Mouse (Mus musculus) heart, embryonic 12.5 days (tissue): ENCODE measurements around the gene Tex261. TPM values are rescaled to one million over a fixed set of nuclear protein-coding genes. Genes with fewer than 3 reads are reported as not detected.
A peak's percentile ranks its signal among the peaks of the same experiment; 100 is the strongest.

Experiments
- ATAC-seq: fragments of 200-750 bp; cut with Nextera tagmentation; 2 replicates; pipeline ENCODE4 v1.8.0; 2017; ENCODE audit warnings: moderate TSS enrichment, moderate library complexity; ENCODE audit not compliant: insufficient number of reproducible peaks, low FRiP score
- H3K27ac ChIP-seq: fragments of 300-500 bp; sonication (generic); 2 replicates; pipeline ENCODE4 v1.5.1; 2016; ENCODE audit warnings: mild to moderate bottlenecking, moderate library complexity; ENCODE audit not compliant: poor library complexity, severe bottlenecking
- H3K27me3 ChIP-seq: fragments of 300-500 bp; sonication (generic); replicated peaks from 2 replicates; pipeline ENCODE4 v1.6.1; 2016; ENCODE audit warnings: mild to moderate bottlenecking, moderate library complexity
- H3K36me3 ChIP-seq: fragments of 300-500 bp; sonication (generic); 2 replicates; pipeline ENCODE4 v1.6.1; 2016; ENCODE audit warnings: mild to moderate bottlenecking, moderate library complexity
- H3K4me1 ChIP-seq: fragments of 300-500 bp; sonication (generic); replicated peaks from 2 replicates; pipeline ENCODE4 v1.6.1; 2016; ENCODE audit warnings: mild to moderate bottlenecking
- H3K4me2 ChIP-seq: fragments of 300-500 bp; sonication (generic); 2 replicates; pipeline ENCODE4 v1.6.1; 2016; ENCODE audit warnings: mild to moderate bottlenecking, moderate library complexity
- H3K4me3 ChIP-seq: fragments of 300-500 bp; sonication (generic); 2 replicates; pipeline ENCODE4 v1.5.1; 2016; ENCODE audit warnings: mild to moderate bottlenecking
- H3K9ac ChIP-seq: fragments of 300-500 bp; sonication (generic); 2 replicates; pipeline ENCODE4 v1.6.1; 2016; ENCODE audit warnings: mild to moderate bottlenecking, moderate library complexity
- H3K9me3 ChIP-seq: fragments of 300-500 bp; sonication (generic); replicated peaks from 2 replicates; pipeline ENCODE4 v1.6.1; 2016; ENCODE audit warnings: mild to moderate bottlenecking, moderate library complexity
- WGBS: fragments of 180-500 bp; shearing (Covaris S2); methylation state at CpG from one replicate; pipeline ENCODE4 v1.1.7; 2016; 5-methylcytosine and 5-hydroxymethylcytosine counted together
- polyA plus RNA-seq: library from polyadenylated mRNA; unstranded; fragments of >200 nt; fragmentation: Nextera tagmentation; extraction: Ambion mirVana; gene quantifications from 2 replicates; pipeline ENCODE4 v1.2.1, GENCODE M21; 2016

Tex261 gene
- polyA plus RNA-seq, 1 experiment from 2014 or later = 76.3 TPM

DNA sequence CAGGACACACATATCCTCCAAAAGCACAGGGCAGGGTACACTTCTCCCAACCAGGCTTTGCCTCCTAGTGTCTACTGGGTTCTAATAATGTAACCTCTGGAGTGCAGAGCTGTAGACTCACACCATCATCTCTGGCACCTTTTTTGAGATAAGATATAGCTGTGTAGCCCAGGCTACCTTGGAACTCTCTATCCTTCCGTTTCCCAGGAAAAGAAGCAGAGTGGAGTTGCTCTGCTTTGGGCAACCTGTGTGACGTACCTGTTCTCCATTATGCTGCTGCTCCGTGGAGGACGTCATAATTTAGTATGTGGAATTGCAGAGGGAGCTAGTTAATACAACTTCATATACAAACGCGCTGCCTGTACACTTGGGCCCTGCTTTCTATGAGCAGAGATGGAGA lies 13.3 kb downstream of the Tex261 start, which contains the start of gene Ankrd53:
Ankrd53 (plus strand) TSS at position 301 of the 400 bp plus-strand sequence.
- Histone ChIP-seq H3K4me1 (peaks cover 23% of the 10 kb centered on the region), H3K9me3 (no peaks in the 10 kb centered on the region), H3K9ac (peak within 1 kb of the TSS; percentile 64), H3K4me2 (peak within 1 kb of the TSS; percentile 82), H3K4me3 (peak within 1 kb of the TSS; percentile 45), H3K27me3 (peaks cover 79% of the 10 kb centered on the region), H3K36me3 (no peaks in the 10 kb centered on the region), H3K27ac (no peak within 1 kb of the TSS)
- ATAC-seq = no peak
- 30% methylated on average over 6 of the region's 6 CpGs for WGBS

GRCm38 (mm10) chr6:83756051-83756450 lies 19.6 kb downstream of the Tex261 start:
- Histone ChIP-seq H3K9ac (no peak overlapping the region), H3K4me3 (no peak overlapping the region), H3K9me3 (no peaks in the 10 kb centered on the region), H3K36me3 (no peaks in the 10 kb centered on the region), H3K27ac (no peak overlapping the region), H3K4me2 (no peak overlapping the region), H3K4me1 (no peaks in the 10 kb centered on the region), H3K27me3 (peaks cover 94% of the 10 kb centered on the region)
- 64% methylated on average over 9 of the region's 9 CpGs for WGBS
- ATAC-seq = no peak

DNA sequence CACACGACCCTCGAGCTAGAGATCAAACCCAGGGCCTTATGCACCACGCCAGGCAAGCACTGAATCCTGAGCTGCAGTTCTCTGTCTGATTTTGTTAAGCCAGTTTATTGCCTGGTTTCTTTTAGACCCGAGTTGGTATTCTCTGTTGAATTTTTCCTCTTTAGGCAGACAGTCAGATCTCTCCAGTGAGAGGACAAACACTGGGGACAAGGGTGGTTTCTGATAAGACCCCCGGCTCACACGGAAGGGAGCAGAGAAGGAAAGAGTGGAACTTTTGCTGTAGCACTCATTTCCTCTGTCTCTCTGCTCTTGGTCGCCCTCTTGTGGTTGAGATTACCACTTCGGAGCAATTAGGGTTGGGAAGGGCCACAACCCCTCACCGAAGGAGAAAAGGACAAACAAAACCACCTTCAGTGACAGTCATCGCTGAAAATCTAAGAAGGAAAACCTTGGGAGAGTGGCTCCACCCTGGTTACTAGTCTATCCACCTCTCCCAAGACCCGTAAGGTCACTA lies 25.4 kb downstream of the Tex261 start:
- WGBS = 9% methylated on average over 11 of the region's 11 CpGs
- no peak overlapping the region for H3K9ac ChIP-seq
- ATAC-seq = 0 out of 2 replicates have a peak, but pooled peaks have one; percentile 53

GRCm38 (mm10) chr6:83749286-83749685 lies 26.3 kb downstream of the Tex261 start:
- H3K4me3 ChIP-seq = no peak overlapping the region
- ATAC-seq = no peak
- no peaks in the 10 kb centered on the region for H3K36me3 ChIP-seq
- H3K4me2 ChIP-seq = no peak overlapping the region
- H3K27me3 ChIP-seq = peaks cover 91% of the 10 kb centered on the region
- H3K27ac ChIP-seq = no peak overlapping the region
- H3K4me1 ChIP-seq = no peaks in the 10 kb centered on the region
- WGBS = 32% methylated on average over 3 of the region's 3 CpGs
- H3K9ac ChIP-seq = no peak overlapping the region
- H3K9me3 ChIP-seq = no peaks in the 10 kb centered on the region

More for the DNA sequence above, 25.4 kb downstream of the Tex261 start:
- Histone ChIP-seq H3K27ac (no peak overlapping the region), H3K4me1 (no peaks in the 10 kb centered on the region), H3K9me3 (no peaks in the 10 kb centered on the region), H3K36me3 (no peaks in the 10 kb centered on the region), H3K27me3 (peaks cover 91% of the 10 kb centered on the region), H3K4me2 (peak overlapping the region; percentile 38), H3K4me3 (no peak overlapping the region)

GRCm38 (mm10) chr6:83745466-83745865 lies 30.1 kb downstream of the Tex261 start:
- H3K9me3 ChIP-seq = peaks cover 4% of the 10 kb centered on the region; the same call in 1 of the 2 replicates
- no peak overlapping the region for H3K4me3 ChIP-seq
- no peak overlapping the region for H3K27ac ChIP-seq
- no peak overlapping the region for H3K4me2 ChIP-seq
- H3K36me3 ChIP-seq = no peaks in the 10 kb centered on the region
- ATAC-seq = no peak
- peaks cover 79% of the 10 kb centered on the region for H3K27me3 ChIP-seq
- H3K4me1 ChIP-seq = no peaks in the 10 kb centered on the region
- 54% methylated on average over 2 of the region's 2 CpGs for WGBS
- H3K9ac ChIP-seq = no peak overlapping the region

DNA sequence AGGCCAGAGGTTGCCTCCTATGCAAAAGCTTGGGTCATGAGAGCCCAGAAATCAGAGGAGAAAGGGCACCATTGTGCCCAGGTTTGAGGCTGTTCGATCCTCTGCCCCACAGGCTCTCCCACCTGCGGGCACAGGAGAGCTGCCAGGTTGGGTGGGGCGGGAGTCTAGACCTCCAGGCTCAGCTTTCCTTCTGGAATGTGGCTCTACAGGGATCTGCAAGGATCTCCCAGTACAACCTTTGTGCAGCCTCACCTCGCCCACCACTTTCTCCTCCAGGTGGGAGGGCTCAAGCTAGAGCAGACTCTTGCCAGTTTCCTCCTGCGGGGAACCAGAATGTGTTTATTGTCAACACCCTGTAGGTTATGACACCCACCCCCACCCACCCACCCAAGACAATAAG lies 31.1 kb downstream of the Tex261 start:
- no peak overlapping the region for H3K9ac ChIP-seq
- H3K4me1 ChIP-seq = no peaks in the 10 kb centered on the region
- no peak overlapping the region for H3K4me2 ChIP-seq
- 59% methylated on average over 5 of the region's 5 CpGs for WGBS
- H3K4me3 ChIP-seq = no peak overlapping the region
- ATAC-seq = no peak
- no peak overlapping the region for H3K27ac ChIP-seq
- H3K27me3 ChIP-seq = peaks cover 80% of the 10 kb centered on the region
- peaks cover 4% of the 10 kb centered on the region for H3K9me3 ChIP-seq
- no peaks in the 10 kb centered on the region for H3K36me3 ChIP-seq

GRCm38 (mm10) chr6:83744126-83744525 lies 31.5 kb downstream of the Tex261 start:
- H3K27me3 ChIP-seq = peaks cover 76% of the 10 kb centered on the region
- H3K36me3 ChIP-seq = no peaks in the 10 kb centered on the region
- WGBS = 71% methylated on average over 5 of the region's 5 CpGs
- peak; percentile 46 for ATAC-seq
- no peak overlapping the region for H3K4me3 ChIP-seq
- H3K27ac ChIP-seq = no peak overlapping the region
- peaks cover 4% of the 10 kb centered on the region for H3K9me3 ChIP-seq
- no peak overlapping the region for H3K9ac ChIP-seq
- H3K4me2 ChIP-seq = no peak overlapping the region
- no peaks in the 10 kb centered on the region for H3K4me1 ChIP-seq

DNA sequence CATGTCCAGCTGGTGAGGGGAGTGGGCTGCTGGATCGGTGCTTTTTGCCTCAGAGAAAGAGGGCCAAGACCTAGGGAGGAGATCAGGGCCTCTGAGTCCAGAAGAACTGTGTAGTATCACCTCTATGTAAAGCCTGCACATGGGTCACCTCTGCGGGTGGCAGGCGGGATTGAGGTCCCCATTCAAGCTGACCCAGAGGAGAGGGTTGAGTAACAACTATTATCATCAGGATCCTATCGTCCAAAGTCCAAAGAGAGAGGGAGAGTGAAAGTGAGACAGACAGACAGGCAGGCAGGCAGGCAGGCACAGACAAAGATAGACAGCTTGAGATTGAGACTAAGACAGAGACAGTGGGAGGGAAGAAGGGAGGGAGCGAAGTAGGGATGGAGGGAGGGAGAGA lies 32.4 kb downstream of the Tex261 start:
- ATAC-seq = no peak
- Histone ChIP-seq H3K4me3 (no peak overlapping the region), H3K36me3 (no peaks in the 10 kb centered on the region), H3K27me3 (peaks cover 69% of the 10 kb centered on the region), H3K4me2 (no peak overlapping the region), H3K4me1 (no peaks in the 10 kb centered on the region), H3K27ac (no peak overlapping the region), H3K9me3 (peaks cover 4% of the 10 kb centered on the region), H3K9ac (no peak overlapping the region)
- WGBS = 59% methylated on average over 5 of the region's 5 CpGs

GRCm38 (mm10) chr6:83742761-83743160 lies 32.9 kb downstream of the Tex261 start, which contains the start of gene Atp6v1b1:
TSS of gene Atp6v1b1 (plus strand) at chr6:83742990.
- no peak within 1 kb of the TSS for H3K4me3 ChIP-seq
- no peak for ATAC-seq
- peaks cover 4% of the 10 kb centered on the region for H3K9me3 ChIP-seq
- peaks cover 64% of the 10 kb centered on the region for H3K27me3 ChIP-seq
- no peaks in the 10 kb centered on the region for H3K36me3 ChIP-seq
- WGBS = 48% methylated on average over 5 of the region's 5 CpGs
- no peak within 1 kb of the TSS for H3K9ac ChIP-seq
- H3K4me1 ChIP-seq = no peaks in the 10 kb centered on the region; the same call in 1 of the 2 replicates
- no peak within 1 kb of the TSS for H3K4me2 ChIP-seq
- H3K27ac ChIP-seq = no peak within 1 kb of the TSS

- no peak for ATAC-seq
- Histone ChIP-seq H3K36me3 (no peaks in the 10 kb centered on the region), H3K9me3 (peaks cover 13% of the 10 kb centered on the region), H3K27me3 (peaks cover 42% of the 10 kb centered on the region), H3K4me1 (no peaks in the 10 kb centered on the region; the same call in 1 of the 2 replicates), H3K4me2 (no peak overlapping the region), H3K4me3 (no peak overlapping the region), H3K27ac (no peak overlapping the region), H3K9ac (no peak overlapping the region)
- WGBS = 67% methylated on average over 6 of the region's 6 CpGs
Observed at GRCm38 (mm10) chr6:83738596-83738995, 37.0 kb downstream of the Tex261 start.

GRCm38 (mm10) chr6:83737311-83737710 lies 38.3 kb downstream of the Tex261 start:
- Histone ChIP-seq H3K27ac (no peak overlapping the region), H3K9ac (no peak overlapping the region), H3K9me3 (peaks cover 14% of the 10 kb centered on the region), H3K27me3 (peaks cover 35% of the 10 kb centered on the region), H3K4me3 (no peak overlapping the region), H3K36me3 (no peaks in the 10 kb centered on the region), H3K4me1 (no peaks in the 10 kb centered on the region; the same call in 1 of the 2 replicates), H3K4me2 (no peak overlapping the region)
- WGBS = 24% methylated on average over 13 of the region's 13 CpGs
- no peak for ATAC-seq

DNA sequence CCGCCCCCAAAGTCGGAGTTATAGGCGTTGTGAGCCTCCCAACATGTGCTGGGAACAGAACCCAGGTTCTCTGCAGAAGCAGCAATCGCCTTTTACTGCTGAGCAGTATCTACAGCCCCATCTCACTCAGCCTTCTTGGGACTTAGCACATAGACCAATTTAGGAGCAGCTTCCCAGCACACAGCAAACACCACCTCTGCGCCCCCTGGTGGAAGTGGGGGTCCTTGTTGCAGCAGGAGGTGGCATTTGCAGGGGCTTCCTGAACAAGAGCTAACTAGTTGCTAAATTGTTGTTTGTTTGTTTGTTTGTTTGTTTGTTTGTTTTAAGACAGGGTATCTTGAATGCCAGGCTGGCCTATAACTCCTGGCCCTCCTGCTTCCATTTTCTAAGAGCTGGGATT lies 44.5 kb downstream of the Tex261 start:
- H3K27me3 ChIP-seq = peaks cover 61% of the 10 kb centered on the region
- no peak overlapping the region for H3K4me3 ChIP-seq
- no peak for ATAC-seq
- 28% methylated on average over 5 of the region's 5 CpGs for WGBS
- no peaks in the 10 kb centered on the region for H3K4me1 ChIP-seq
- no peak overlapping the region for H3K27ac ChIP-seq
- no peaks in the 10 kb centered on the region for H3K36me3 ChIP-seq
- peaks cover 10% of the 10 kb centered on the region for H3K9me3 ChIP-seq
- H3K4me2 ChIP-seq = no peak overlapping the region
- H3K9ac ChIP-seq = no peak overlapping the region
